Mouse (Mus musculus): ENCODE data around the gene Spaca1. TPM values are rescaled to one million over a fixed set of nuclear protein-coding genes. Genes with fewer than 3 reads are reported as not detected.

The Spaca1 gene
- polyA plus RNA-seq (2015; fragmentation: Nextera tagmentation; extraction: Ambion mirVana), result 3.3 and 3.8 TPM in 2 replicates

GRCm38 (mm10) chr4:34049571-34050255 lies at the start of gene Spaca1:
Gene Spaca1, minus strand, starts transcription at chr4:34050191.

Other genes with a start within 250 kb of the Spaca1 start
- gene Cnr1, start 125.6 kb downstream of the Spaca1 start, polyA plus RNA-seq (2015; fragmentation: Nextera tagmentation; extraction: Ambion mirVana), result 3.9 and 5.5 TPM in 2 replicates